Mouse (Mus musculus): Measurements from ENCODE around the gene Taf12. TPM values are rescaled to one million over a fixed set of nuclear protein-coding genes. Genes with fewer than 3 reads are reported as not detected.
"Not testable (repeated sequence)": the region's sequence is repeated elsewhere in the genome, so short reads cannot be mapped to it uniquely, and the experiment has no call there.

Gene Taf12
- polyA plus RNA-seq, 1 experiment from 2014 or later: 42.8 TPM

- not testable (repeated sequence) for ATAC-seq (ENCODE audit: insufficient read depth, low FRiP score); H3K9me3 ChIP-seq (replicated peaks; ENCODE audit: control insufficient read depth, low read length); H3K27ac ChIP-seq (ENCODE audit: low read length); H3K27me3 ChIP-seq (ENCODE audit: control insufficient read depth, insufficient read depth, low read length); H3K4me1 ChIP-seq (ENCODE audit: control insufficient read depth, insufficient read depth, low read length); H3K36me3 ChIP-seq (ENCODE audit: control insufficient read depth, insufficient read depth, low read length)
- H3K9ac ChIP-seq (ENCODE audit: low read length): peak overlapping the region; percentile 55
- H3K4me2 ChIP-seq (ENCODE audit: low read depth, low read length): peak overlapping the region; percentile 50
- WGBS: 31% methylated on average over 6 of the region's 6 CpGs
- peak overlapping the region; percentile 45 for H3K4me3 ChIP-seq (replicated peaks; ENCODE audit: low read length)
Measured at GRCm38 (mm10) chr4:132303484-132303883, 29.3 kb downstream of the Taf12 start.

GRCm38 (mm10) chr4:132305276-132305675 lies 31.1 kb downstream of the Taf12 start:
- ATAC-seq (ENCODE audit: insufficient read depth, low FRiP score): no peak
- no peaks in the 10 kb centered on the region for H3K9me3 ChIP-seq (replicated peaks; ENCODE audit: control insufficient read depth, low read length)
- no peak overlapping the region for H3K9ac ChIP-seq (ENCODE audit: low read length)
- no peak overlapping the region for H3K27ac ChIP-seq (ENCODE audit: low read length)
- peaks cover 7% of the 10 kb centered on the region for H3K36me3 ChIP-seq (ENCODE audit: control insufficient read depth, insufficient read depth, low read length)
- H3K4me2 ChIP-seq (ENCODE audit: low read depth, low read length): no peak overlapping the region
- 78% methylated on average over 8 of the region's 8 CpGs for WGBS
- peaks cover 12% of the 10 kb centered on the region for H3K4me1 ChIP-seq (ENCODE audit: control insufficient read depth, insufficient read depth, low read length)
- H3K27me3 ChIP-seq (ENCODE audit: control insufficient read depth, insufficient read depth, low read length): no peaks in the 10 kb centered on the region
- H3K4me3 ChIP-seq (replicated peaks; ENCODE audit: low read length): no peak overlapping the region

GRCm38 (mm10) chr4:132306004-132306403 lies 31.8 kb downstream of the Taf12 start:
- H3K9me3 ChIP-seq (replicated peaks; ENCODE audit: control insufficient read depth, low read length): no peaks in the 10 kb centered on the region
- H3K9ac ChIP-seq (ENCODE audit: low read length): no peak overlapping the region
- no peak for ATAC-seq (ENCODE audit: insufficient read depth, low FRiP score)
- no peak overlapping the region for H3K27ac ChIP-seq (ENCODE audit: low read length)
- 68% methylated on average over 6 of the region's 6 CpGs for WGBS
- H3K36me3 ChIP-seq (ENCODE audit: control insufficient read depth, insufficient read depth, low read length): peaks cover 14% of the 10 kb centered on the region
- H3K4me3 ChIP-seq (replicated peaks; ENCODE audit: low read length): no peak overlapping the region
- H3K4me1 ChIP-seq (ENCODE audit: control insufficient read depth, insufficient read depth, low read length): peaks cover 15% of the 10 kb centered on the region
- no peak overlapping the region for H3K4me2 ChIP-seq (ENCODE audit: low read depth, low read length)
- H3K27me3 ChIP-seq (ENCODE audit: control insufficient read depth, insufficient read depth, low read length): no peaks in the 10 kb centered on the region

DNA sequence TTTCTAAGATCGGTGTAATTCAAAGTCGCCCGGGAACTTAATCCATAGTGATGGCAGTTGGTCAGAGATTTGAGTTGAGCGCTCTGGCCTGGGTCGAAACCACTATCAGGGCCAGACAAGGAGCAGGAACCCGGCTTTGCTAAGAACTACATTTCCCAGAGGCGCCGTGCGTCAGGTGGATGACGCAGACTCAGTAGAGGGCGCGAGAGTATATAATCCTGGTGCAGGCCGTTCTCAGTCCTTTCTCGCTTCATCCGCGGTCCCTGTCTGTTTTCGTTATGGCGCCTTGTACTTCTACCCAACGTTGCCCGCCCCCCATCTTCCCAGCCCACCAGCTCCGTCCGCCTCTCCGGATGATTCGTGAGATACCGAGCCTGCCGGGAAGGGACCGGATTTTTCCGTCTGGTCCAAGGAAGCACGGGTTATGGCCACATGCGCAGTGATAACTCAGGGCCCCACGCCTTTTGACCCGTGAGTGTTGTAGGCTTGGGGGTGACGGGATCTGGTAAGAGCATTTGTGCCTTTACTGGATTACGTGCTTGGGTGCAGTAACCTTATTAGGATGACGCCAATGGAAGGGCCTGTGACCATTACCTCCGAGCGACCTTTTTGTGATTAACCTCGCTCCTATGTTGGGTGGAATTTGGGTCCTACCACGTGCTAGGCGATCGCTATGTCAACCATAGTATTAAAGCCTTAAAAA lies 34.4 kb downstream of the Taf12 start:
- WGBS: under 1% methylated on average over 41 of the region's 41 CpGs
- Histone ChIP-seq H3K9ac (ENCODE audit: low read length) (peak overlapping the region; percentile 77), H3K9me3 (replicated peaks; ENCODE audit: control insufficient read depth, low read length) (no peaks in the 10 kb centered on the region), H3K27me3 (ENCODE audit: control insufficient read depth, insufficient read depth, low read length) (no peaks in the 10 kb centered on the region), H3K36me3 (ENCODE audit: control insufficient read depth, insufficient read depth, low read length) (peaks cover 22% of the 10 kb centered on the region), H3K4me2 (ENCODE audit: low read depth, low read length) (peak overlapping the region; percentile 95), H3K4me3 (replicated peaks; ENCODE audit: low read length) (peak overlapping the region; percentile 60), H3K4me1 (ENCODE audit: control insufficient read depth, insufficient read depth, low read length) (peaks cover 11% of the 10 kb centered on the region), H3K27ac (ENCODE audit: low read length) (peak overlapping the region; percentile 73)
- ATAC-seq (ENCODE audit: insufficient read depth, low FRiP score): peak; percentile 90

DNA sequence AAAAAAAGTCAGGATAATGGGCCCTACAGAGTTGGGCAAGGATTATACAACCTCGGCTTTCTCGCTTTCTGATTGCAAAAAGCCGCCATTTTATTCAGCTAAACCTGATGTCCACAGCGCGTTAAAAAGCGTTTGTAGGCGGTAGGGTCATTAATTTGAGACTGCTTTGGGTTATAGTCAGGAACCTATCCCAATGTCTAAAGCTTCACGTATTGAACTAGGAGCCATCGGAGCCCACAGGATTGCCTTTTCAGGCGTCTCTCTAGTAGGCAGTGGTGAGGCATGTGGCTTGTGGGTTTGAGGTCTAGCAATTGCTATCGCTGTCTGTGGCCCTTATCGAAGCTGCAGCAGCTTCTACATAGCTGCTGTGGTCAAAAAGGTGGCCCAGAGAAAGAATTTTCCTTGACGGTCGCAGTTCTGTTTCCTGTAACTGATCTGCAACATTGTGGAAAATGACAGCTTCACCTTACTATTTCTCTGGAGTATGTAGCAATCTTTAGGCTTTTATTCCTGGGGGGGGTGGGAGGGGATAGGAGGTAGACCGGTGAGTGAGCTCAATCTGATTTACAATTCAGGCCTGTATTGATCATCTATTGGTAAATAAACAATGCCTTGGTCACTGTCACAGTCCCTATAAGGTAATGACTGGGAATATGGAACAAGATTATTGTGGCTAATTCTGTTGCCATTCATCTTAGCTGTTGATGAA lies 35.1 kb downstream of the Taf12 start:
- Histone ChIP-seq H3K27me3 (ENCODE audit: control insufficient read depth, insufficient read depth, low read length) (no peaks in the 10 kb centered on the region), H3K4me2 (ENCODE audit: low read depth, low read length) (peak overlapping the region; percentile 95), H3K4me3 (replicated peaks; ENCODE audit: low read length) (peak overlapping the region; percentile 60), H3K27ac (ENCODE audit: low read length) (peak overlapping the region; percentile 73), H3K4me1 (ENCODE audit: control insufficient read depth, insufficient read depth, low read length) (peaks cover 11% of the 10 kb centered on the region), H3K36me3 (ENCODE audit: control insufficient read depth, insufficient read depth, low read length) (peaks cover 28% of the 10 kb centered on the region), H3K9ac (ENCODE audit: low read length) (peak overlapping the region; percentile 77), H3K9me3 (replicated peaks; ENCODE audit: control insufficient read depth, low read length) (no peaks in the 10 kb centered on the region)
- WGBS: under 1% methylated on average over 15 of the region's 15 CpGs
- ATAC-seq (ENCODE audit: insufficient read depth, low FRiP score): no peak

- no peaks in the 10 kb centered on the region for H3K27me3 ChIP-seq (ENCODE audit: control insufficient read depth, insufficient read depth, low read length)
- H3K27ac ChIP-seq (ENCODE audit: low read length): peak overlapping the region; percentile 73
- peak overlapping the region; percentile 77 for H3K9ac ChIP-seq (ENCODE audit: low read length)
- H3K4me2 ChIP-seq (ENCODE audit: low read depth, low read length): peak overlapping the region; percentile 95
- peak overlapping the region; percentile 60 for H3K4me3 ChIP-seq (replicated peaks; ENCODE audit: low read length)
- no peaks in the 10 kb centered on the region for H3K9me3 ChIP-seq (replicated peaks; ENCODE audit: control insufficient read depth, low read length)
- peaks cover 11% of the 10 kb centered on the region for H3K4me1 ChIP-seq (ENCODE audit: control insufficient read depth, insufficient read depth, low read length)
- peak; percentile 43; the same call in 1 of the 2 replicates for ATAC-seq (ENCODE audit: insufficient read depth, low FRiP score)
- WGBS: 29% methylated on average over 10 of the region's 10 CpGs
- peaks cover 28% of the 10 kb centered on the region for H3K36me3 ChIP-seq (ENCODE audit: control insufficient read depth, insufficient read depth, low read length)
Measured at GRCm38 (mm10) chr4:132309849-132310472, 35.8 kb downstream of the Taf12 start.

- Histone ChIP-seq H3K36me3 (ENCODE audit: control insufficient read depth, insufficient read depth, low read length) (peaks cover 28% of the 10 kb centered on the region), H3K4me1 (ENCODE audit: control insufficient read depth, insufficient read depth, low read length) (peaks cover 11% of the 10 kb centered on the region), H3K27me3 (ENCODE audit: control insufficient read depth, insufficient read depth, low read length) (no peaks in the 10 kb centered on the region), H3K9ac (ENCODE audit: low read length) (no peak overlapping the region), H3K27ac (ENCODE audit: low read length) (no peak overlapping the region), H3K9me3 (replicated peaks; ENCODE audit: control insufficient read depth, low read length) (no peaks in the 10 kb centered on the region), H3K4me3 (replicated peaks; ENCODE audit: low read length) (no peak overlapping the region), H3K4me2 (ENCODE audit: low read depth, low read length) (no peak overlapping the region)
- WGBS: 53% methylated on average over 1 of the region's 1 CpGs
- no peak for ATAC-seq (ENCODE audit: insufficient read depth, low FRiP score)
Measured at GRCm38 (mm10) chr4:132311209-132311608, 37.0 kb downstream of the Taf12 start.

DNA sequence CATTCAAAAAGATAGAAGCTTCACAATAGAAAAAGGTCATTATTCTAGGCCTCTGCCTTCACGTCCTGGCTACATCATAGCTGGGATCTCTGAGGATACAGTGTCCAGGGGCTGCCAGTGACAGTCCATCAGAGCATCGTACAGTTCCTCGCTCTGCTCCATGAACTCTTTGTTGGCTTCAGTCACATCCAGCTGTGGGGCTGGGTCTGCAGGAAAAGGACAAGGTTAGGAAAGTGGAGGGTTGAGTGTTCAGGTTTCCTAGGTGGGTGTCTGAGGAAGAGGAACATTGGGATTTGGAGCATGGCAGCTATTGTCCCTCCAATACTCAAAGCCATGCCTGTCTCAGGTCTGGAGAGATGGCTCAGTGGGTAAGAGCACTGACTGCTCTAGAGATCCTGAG lies 37.6 kb downstream of the Taf12 start:
- H3K27me3 ChIP-seq (ENCODE audit: control insufficient read depth, insufficient read depth, low read length): no peaks in the 10 kb centered on the region
- no peak for ATAC-seq (ENCODE audit: insufficient read depth, low FRiP score)
- H3K4me2 ChIP-seq (ENCODE audit: low read depth, low read length): no peak overlapping the region
- WGBS: 41% methylated on average over 3 of the region's 3 CpGs
- peaks cover 31% of the 10 kb centered on the region for H3K36me3 ChIP-seq (ENCODE audit: control insufficient read depth, insufficient read depth, low read length)
- no peaks in the 10 kb centered on the region for H3K9me3 ChIP-seq (replicated peaks; ENCODE audit: control insufficient read depth, low read length)
- H3K9ac ChIP-seq (ENCODE audit: low read length): no peak overlapping the region
- H3K4me3 ChIP-seq (replicated peaks; ENCODE audit: low read length): no peak overlapping the region
- H3K27ac ChIP-seq (ENCODE audit: low read length): no peak overlapping the region
- H3K4me1 ChIP-seq (ENCODE audit: control insufficient read depth, insufficient read depth, low read length): peaks cover 11% of the 10 kb centered on the region

DNA sequence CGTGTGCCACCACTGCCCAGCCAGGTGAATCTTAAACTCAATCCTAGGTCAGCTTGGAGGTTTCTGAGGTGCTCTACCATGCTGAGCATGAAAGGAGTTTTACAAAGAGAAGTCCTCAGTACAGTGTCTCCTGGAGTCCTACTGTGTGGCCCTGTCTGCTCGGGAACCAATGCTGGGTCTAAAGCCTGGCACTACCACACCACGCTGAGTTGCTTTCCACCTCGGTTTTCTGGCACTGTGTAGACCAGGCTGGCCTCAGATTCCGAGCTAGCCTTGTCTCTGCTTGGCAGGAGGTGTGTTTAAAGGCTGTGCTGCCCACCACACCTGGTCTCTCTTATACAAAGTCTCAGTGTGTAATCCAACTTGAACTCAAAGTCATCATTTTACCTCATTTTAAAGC lies 38.5 kb downstream of the Taf12 start:
- no peak for ATAC-seq (ENCODE audit: insufficient read depth, low FRiP score)
- H3K4me2 ChIP-seq (ENCODE audit: low read depth, low read length): no peak overlapping the region
- H3K4me3 ChIP-seq (replicated peaks; ENCODE audit: low read length): no peak overlapping the region
- no peaks in the 10 kb centered on the region for H3K27me3 ChIP-seq (ENCODE audit: control insufficient read depth, insufficient read depth, low read length)
- no peaks in the 10 kb centered on the region for H3K9me3 ChIP-seq (replicated peaks; ENCODE audit: control insufficient read depth, low read length)
- no peak overlapping the region for H3K9ac ChIP-seq (ENCODE audit: low read length)
- H3K36me3 ChIP-seq (ENCODE audit: control insufficient read depth, insufficient read depth, low read length): peaks cover 35% of the 10 kb centered on the region
- no peak overlapping the region for H3K27ac ChIP-seq (ENCODE audit: low read length)
- 82% methylated on average over 5 of the region's 5 CpGs for WGBS
- peaks cover 11% of the 10 kb centered on the region for H3K4me1 ChIP-seq (ENCODE audit: control insufficient read depth, insufficient read depth, low read length)
